Mouse (Mus musculus) A20 (cell line): ENCODE data around the gene Abhd17c.

Experiments
- DNase-seq: peaks from one replicate; pipeline ENCODE4 v3.0.0-alpha.2; 2011; ENCODE audit warnings: low read depth, low spot score

Gene Abhd17c

DNA sequence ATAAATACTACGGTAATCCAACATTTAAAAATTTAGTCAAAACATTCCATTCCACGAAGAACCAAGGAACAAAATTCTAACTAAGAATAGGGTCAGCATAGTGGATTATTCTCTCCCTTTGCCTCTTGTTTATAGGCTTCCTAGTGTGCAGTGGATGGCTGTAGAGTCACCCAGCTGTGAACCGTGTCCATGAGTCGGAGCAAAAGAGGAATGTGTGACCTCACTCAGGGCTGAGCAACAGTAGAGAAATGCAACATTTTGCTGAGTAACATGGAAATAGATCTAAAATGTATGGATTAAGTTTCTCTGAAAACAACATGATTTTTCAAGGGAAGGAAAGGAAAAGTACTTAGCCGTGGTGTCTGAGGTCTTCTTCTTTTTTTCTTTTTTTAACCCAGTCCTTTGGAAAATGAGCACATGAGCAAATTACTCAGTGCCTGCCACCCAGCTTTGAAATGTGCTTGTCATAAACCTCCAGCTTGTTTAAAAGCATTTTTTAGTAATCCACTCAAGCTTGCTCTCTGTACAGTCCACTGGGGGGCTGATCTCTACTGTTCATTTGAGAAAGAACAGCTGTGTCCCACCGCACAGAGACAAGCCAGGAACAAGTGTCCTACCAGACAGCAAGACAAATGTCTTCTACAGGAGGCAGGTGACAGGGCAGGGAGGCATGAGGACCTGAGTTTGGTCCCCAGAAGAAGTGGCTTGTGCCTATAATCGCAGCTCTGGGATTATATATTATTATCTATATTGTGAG, 74.3 kb downstream of the Abhd17c start:
- no peak for DNase-seq

DNA sequence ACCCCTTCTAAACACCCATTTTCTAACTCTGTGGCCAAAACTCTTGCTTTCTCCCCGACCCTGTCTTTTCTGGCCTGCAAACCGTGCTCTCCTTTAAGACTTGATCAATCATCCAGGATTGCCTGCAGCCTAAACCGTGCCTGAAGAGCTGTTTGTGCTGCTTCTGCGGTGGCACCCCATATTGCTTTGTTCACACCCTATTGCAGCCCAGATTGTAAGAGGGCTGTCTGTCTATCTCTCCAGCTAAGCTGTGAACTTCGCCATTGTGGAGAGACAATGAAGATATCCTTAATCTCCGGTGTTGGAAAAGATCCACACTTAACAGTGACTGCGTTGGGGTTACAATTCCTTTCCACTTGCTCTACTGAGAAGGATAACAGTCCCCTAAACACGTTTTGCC, 77.4 kb downstream of the Abhd17c start:
- DNase-seq: no peak

DNA sequence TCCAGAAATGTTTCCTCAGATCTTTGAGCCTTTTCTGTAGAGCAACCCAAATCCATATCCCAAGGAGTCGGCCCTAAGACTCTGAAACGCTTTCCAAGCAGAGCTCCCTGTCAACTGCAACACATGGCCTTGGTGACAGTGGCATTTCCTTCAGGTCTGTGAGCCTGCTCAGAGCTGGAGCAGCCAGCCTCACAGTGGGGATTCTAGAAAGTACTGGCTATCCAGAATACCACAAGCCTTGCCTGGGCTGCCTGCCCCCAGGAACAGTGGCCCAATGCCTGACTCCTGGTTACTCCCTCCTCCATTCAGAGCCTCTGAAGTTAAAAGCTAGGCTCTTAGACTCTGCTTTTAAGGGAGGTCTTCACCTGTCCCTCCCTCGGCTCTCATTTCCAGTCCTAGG, 77.8 kb downstream of the Abhd17c start:
- no peak for DNase-seq

DNA sequence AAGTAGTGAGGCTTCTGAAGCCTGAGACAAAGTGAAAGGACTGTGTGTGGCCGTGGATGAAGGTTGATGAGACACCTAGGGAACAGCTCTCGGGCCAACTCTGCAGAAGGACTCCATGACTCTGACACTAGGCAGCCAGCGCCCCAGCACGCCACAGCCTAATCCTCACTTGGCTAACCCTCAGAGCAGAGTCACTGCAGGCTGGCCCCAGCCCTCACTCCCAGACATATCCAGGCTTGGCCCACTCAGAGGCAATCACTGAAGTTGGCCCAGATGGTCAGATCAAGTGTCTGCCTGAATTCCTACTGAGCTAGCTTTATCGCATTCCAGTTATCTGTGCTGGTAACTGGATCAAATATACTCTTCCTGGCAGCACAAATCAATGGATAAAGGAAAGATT, 82.8 kb downstream of the Abhd17c start:
- no peak for DNase-seq

DNA sequence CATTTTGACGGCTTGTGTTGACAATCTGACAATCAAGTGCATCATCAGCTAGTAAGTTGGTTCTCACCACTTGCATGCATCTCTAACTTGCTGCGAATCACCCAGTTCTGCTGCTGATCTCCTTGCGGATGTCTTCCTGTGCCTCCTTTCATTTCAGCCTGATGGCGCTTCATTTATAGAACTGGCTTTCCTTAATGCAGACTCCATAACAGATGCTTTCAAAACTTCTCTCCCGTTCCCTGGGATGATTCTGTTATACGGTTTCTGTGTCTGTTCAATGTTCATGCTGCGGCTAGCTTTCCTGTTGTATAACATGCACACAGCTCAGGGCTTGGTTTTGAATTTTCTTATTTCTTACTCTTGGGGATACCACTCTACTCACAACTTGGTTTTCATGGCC, 91.9 kb downstream of the Abhd17c start:
- no peak for DNase-seq
